Mouse (Mus musculus) testis, adult 2 months (tissue): ENCODE measurements around the gene Naa80.

Source experiments
- CTCF ChIP-seq: fragments of 200-500 bp; IDR thresholded peaks from 2 replicates; pipeline ENCODE4 v1.5.1; 2012; ENCODE audit warnings: low read depth, mild to moderate bottlenecking, inconsistent platforms, low read length, moderate library complexity; ENCODE audit not compliant: control insufficient read depth, insufficient read depth, insufficient replicate concordance
- POLR2A ChIP-seq: fragments of 200-500 bp; IDR thresholded peaks from 2 replicates; pipeline ENCODE4 v1.6.1; 2012; ENCODE audit warnings: low read depth, mild to moderate bottlenecking, inconsistent platforms, low read length, moderate library complexity; ENCODE audit not compliant: control insufficient read depth

- no peak for TF ChIP-seq CTCF
- peak; percentile 86; the same call in 1 of the 2 replicates for TF ChIP-seq POLR2A
Measured at GRCm38 (mm10) chr9:107547026-107547425, 31.7 kb upstream of the Naa80 start, which contains the start of gene Zmynd10.
